Mouse (Mus musculus) G1E-ER4 (cell line): ENCODE data around the gene Efl1. TPM values are rescaled to one million over a fixed set of nuclear protein-coding genes. Genes with fewer than 3 reads are reported as not detected.

Experiments
- GATA1 ChIP-seq: IDR thresholded peaks from one replicate; pipeline ENCODE4 v1.8.0; 2012; ENCODE audit warnings: low read length, inconsistent platforms
- polyA plus RNA-seq: library from polyadenylated mRNA; stranded (reverse); fragments of >175 nt; gene quantifications from 2 replicates; pipeline ENCODE4 v1.2.3, GENCODE M21; 2012

Efl1 gene
- polyA plus RNA-seq, 1 experiment, result 7.8 TPM

- TF ChIP-seq GATA1, result no peak
Measured at GRCm38 (mm10) chr7:82733118-82733517, 84.7 kb downstream of the Efl1 start.

DNA sequence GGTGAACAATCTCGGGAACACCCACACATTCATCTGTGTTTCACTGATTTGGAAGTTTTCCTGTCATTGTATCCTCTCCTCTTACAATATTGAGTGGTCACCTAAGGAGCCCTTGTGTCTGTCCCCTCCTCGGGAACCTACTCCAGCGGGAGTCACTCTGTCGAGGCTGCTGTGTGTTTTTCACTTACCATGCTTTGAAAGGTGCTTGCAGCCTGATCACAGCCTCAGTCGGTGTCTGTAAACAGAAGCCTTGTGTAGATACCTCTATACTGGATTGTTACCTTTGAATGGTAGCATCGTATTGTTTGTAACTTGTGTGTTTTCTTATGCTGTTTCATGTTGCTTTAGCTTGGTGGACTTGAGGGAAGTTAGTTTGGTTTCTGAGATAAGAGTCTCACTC, 85.6 kb downstream of the Efl1 start:
- no peak for TF ChIP-seq GATA1

GRCm38 (mm10) chr7:82734748-82735600, 86.6 kb downstream of the Efl1 start:
- no peak for TF ChIP-seq GATA1

DNA sequence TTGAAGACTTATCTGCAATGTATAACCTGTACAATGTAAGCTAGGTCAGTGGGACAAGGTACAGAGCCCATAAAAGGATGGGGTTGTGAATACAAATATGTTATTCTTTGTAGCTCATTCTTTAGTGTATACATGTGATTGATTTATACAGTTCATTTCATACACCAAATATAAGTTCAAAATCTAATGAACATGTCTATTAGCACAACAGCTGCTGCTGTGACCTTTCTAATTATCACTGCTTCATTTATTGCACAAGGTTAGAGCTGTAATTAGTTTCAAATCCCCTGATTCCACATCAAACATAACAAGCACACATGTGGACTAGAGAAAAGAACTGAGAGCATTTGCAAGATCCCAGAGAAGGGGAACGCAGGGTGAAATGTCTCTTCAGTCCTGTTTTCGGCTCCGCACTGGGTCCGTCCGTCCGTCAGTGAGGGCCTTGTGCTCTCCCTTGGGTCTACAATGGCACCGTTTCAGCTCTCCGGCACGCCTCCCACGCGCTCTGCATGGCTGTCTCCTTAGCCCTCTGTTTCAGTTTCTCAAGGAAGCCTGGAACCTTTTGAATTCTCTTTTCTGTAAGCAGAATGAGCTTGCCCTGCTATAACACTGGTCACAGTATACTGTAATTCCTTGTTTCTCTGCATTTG, 94.8 kb downstream of the Efl1 start:
- no peak for TF ChIP-seq GATA1

GRCm38 (mm10) chr7:82744167-82744715, 95.8 kb downstream of the Efl1 start:
- no peak for TF ChIP-seq GATA1

DNA sequence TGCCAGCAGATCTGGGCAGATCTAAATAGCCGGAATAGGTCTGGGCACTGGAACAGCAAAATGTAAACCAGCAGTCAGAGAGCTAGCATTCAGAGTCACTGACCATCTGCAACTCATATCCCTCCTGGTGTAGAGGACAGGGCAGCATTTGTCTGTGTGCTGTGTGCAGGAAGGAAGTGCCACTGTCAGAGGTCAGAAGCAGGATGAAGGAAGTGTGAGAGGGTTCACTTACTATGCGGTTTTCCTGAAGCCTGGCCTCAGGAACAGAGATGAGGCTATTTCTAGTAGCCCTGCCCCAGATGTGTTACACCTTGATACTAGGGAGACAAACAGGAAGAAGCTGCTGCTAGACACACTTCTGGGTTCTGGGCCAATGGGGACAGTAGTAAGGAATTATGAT, 100.4 kb downstream of the Efl1 start:
- no peak for TF ChIP-seq GATA1

GRCm38 (mm10) chr7:82749239-82749638, 100.8 kb downstream of the Efl1 start:
- no peak for TF ChIP-seq GATA1

GRCm38 (mm10) chr7:82752171-82753085, 104.0 kb downstream of the Efl1 start:
- TF ChIP-seq GATA1, result no peak

- TF ChIP-seq GATA1, result no peak
Measured at GRCm38 (mm10) chr7:82755602-82756155, 107.3 kb downstream of the Efl1 start.

DNA sequence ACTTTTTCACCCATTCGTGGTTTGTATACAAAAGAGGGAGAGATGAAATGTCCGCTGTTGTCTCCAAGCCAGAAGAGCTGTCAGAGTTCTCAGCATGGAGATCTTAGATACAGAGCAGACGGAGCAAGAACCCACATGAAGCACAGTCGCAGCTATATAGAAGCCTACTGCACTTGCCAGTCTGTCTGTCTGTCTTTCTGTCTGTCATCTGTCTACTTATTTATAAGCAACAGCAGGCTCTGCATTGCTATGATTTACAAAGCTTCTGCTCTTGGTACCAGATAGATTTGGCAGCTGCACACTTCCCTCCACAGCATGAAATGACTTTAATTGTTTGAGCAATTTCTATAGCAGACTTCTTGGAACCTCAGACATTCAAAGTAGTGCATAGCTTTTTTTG, 110.1 kb downstream of the Efl1 start:
- TF ChIP-seq GATA1, result no peak

DNA sequence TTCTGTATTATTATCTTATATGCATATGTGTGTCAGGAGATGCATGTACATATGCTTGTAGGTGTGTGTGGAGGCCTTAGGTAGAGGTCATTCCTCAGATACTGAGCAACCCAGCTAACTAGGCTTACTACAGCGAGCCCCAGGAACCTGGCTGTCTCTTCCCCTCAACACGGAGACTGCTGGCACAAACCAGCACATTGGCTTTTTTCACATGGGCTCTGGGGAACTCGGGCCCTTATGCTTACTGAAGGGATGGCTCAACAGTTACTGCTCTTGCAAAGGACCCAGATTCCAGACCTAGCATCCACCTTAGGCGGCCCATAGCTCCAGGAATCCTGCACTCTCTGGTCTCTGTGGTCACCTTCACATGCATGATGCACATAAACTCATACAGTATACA, 110.7 kb downstream of the Efl1 start:
- TF ChIP-seq GATA1, result no peak

DNA sequence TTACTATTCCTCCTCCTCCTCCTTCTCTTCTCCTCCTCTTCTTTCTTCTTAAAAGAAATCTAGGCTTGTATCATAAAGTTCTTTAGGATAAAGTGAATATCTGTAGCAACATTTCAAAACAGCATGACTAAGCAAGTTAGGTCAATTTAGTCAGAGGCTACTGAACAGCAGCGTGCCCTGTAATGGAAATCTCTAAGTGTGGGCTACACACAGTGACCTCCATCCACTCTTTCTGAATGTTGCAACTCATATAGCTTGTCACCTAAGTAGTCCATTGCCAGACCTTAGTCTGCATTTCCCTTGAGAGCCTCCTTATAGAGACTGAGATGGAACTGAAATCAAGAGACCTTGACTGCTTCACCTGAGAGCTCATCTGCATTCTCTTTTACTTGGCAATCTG, 116.5 kb downstream of the Efl1 start:
- TF ChIP-seq GATA1, result no peak

DNA sequence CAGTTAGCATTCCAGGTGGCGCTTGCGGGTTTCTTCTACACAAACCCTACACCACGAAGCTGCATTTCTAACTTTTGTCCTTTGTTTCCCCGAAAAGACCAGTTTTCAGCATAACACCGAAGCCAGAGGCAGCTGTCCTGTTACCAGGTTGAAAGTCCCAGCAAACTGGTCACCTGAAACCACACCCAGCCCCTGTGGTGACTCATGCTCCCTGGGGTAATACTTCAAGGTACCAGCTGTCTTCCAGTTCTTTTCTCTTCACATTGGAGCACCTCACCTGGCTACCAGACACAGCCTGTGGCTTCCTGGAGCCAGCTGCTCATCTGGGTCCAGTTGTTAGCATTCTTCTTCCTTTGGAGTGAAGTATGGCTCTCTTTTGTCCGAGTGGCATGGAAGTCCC, 118.2 kb downstream of the Efl1 start:
- TF ChIP-seq GATA1, result no peak

- TF ChIP-seq GATA1, result no peak
Measured at GRCm38 (mm10) chr7:82770207-82770606, 121.8 kb downstream of the Efl1 start.

DNA sequence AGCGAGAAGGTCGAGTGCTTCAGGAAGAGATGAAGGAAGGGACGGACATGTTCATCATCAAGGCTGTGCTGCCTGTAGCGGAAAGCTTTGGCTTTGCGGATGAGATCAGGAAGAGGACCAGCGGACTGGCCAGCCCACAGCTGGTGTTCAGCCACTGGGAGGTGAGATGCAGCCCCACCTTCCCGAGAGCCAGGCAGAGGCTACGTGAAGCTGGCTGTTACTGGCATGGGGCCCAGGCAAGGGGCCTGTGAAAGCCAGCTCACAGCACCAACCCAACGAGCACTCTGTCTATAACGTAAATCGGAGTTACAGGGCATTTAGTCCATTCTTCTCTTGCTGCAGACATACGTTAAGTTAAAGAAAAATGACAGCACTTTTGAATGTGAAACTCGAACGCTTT, 124.1 kb downstream of the Efl1 start:
- TF ChIP-seq GATA1, result no peak

DNA sequence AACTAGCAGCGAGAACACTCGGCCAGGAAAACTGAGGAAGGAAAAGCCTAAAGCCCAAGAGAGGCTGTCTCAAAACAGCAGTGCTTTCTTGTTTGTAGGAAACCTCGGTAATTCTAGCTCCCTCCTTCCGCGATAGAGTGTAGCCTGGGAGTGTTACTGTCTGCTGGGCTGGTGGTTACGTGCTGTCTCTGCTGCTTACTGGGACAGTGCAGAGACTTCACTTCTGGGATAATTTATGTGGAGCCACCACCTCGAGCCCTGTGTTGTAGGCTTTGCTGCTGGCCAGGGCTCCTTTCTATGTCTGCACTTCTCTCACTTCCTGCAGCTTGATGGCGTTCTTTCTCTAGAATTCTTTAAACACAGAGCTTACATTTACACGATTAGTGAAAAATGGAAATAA, 124.7 kb downstream of the Efl1 start:
- TF ChIP-seq GATA1, result no peak
